Mouse (Mus musculus) embryonic facial prominence, embryonic 14.5 days (tissue): Measurements from ENCODE around the gene Phc1. TPM values are rescaled to one million over a fixed set of nuclear protein-coding genes. Genes with fewer than 3 reads are reported as not detected.
A peak's percentile ranks its signal among the peaks of the same experiment; 100 is the strongest.

Experiments used
- ATAC-seq: fragments of 200-750 bp; cut with Nextera tagmentation; 2 replicates; pipeline ENCODE4 v1.8.0; 2017; ENCODE audit warnings: low read depth, moderate number of reproducible peaks, moderate TSS enrichment
- DNase-seq: peaks from one replicate; pipeline ENCODE4 v3.0.0-alpha.2; 2015; ENCODE audit warnings: low spot score
- H3K27ac ChIP-seq: fragments of 300-500 bp; sonication (generic); replicated peaks from 2 replicates; pipeline ENCODE4 v1.5.1; 2014; ENCODE audit warnings: low read depth, mild to moderate bottlenecking, low read length, moderate library complexity
- H3K27me3 ChIP-seq: fragments of 300-500 bp; sonication (generic); replicated peaks from 2 replicates; pipeline ENCODE4 v1.6.1; 2014; ENCODE audit warnings: low read length; ENCODE audit not compliant: control insufficient read depth, insufficient read depth
- H3K36me3 ChIP-seq: fragments of 300-500 bp; sonication (generic); 2 replicates; pipeline ENCODE4 v1.6.1; 2014; ENCODE audit warnings: low read length, mixed read lengths; ENCODE audit not compliant: control insufficient read depth, insufficient read depth
- H3K4me1 ChIP-seq: fragments of 300-500 bp; sonication (generic); 2 replicates; pipeline ENCODE4 v1.6.1; 2014; ENCODE audit warnings: antibody characterized with exemption, low read length; ENCODE audit not compliant: control insufficient read depth, insufficient read depth
- H3K4me2 ChIP-seq: fragments of 300-500 bp; sonication (generic); 2 replicates; pipeline ENCODE4 v1.6.1; 2014; ENCODE audit warnings: low read depth, mild to moderate bottlenecking, low read length, moderate library complexity, mixed read lengths
- H3K4me3 ChIP-seq: fragments of 300-500 bp; sonication (generic); 2 replicates; pipeline ENCODE4 v1.5.1; 2014; ENCODE audit warnings: low read depth, mild to moderate bottlenecking, low read length
- H3K9ac ChIP-seq: fragments of 300-500 bp; sonication (generic); 2 replicates; pipeline ENCODE4 v1.6.1; 2014; ENCODE audit warnings: low read depth, mild to moderate bottlenecking, low read length, moderate library complexity, mixed read lengths
- H3K9me3 ChIP-seq: fragments of 300-500 bp; sonication (generic); 2 replicates; pipeline ENCODE4 v1.6.1; 2016; ENCODE audit warnings: low read length; ENCODE audit not compliant: control insufficient read depth
- WGBS: fragments of 180-500 bp; shearing (Covaris S2); extraction: QIAGEN DNeasy Blood & Tissue Kit; methylation state at CpG from one replicate; pipeline ENCODE4 v1.1.7; 2014; 5-methylcytosine and 5-hydroxymethylcytosine counted together
- polyA plus RNA-seq: library from polyadenylated mRNA; unstranded; fragments of >200 nt; fragmentation: Nextera tagmentation; extraction: Ambion mirVana; gene quantifications from 2 replicates; pipeline ENCODE4 v1.2.1, GENCODE M21; 2014

Phc1 gene
- polyA plus RNA-seq, 1 experiment from 2014 or later, result 20.8 TPM

GRCm38 (mm10) chr6:122284823-122285222 is 55.5 kb downstream of the Phc1 start:
- WGBS, result 79% methylated on average over 1 of the region's 1 CpGs

GRCm38 (mm10) chr6:122284304-122284703 is 56.1 kb downstream of the Phc1 start:
- WGBS, result 86% methylated on average over 4 of the region's 4 CpGs
- Histone ChIP-seq H3K9me3 (no peaks in the 10 kb centered on the region), H3K4me3 (no peak overlapping the region), H3K27me3 (no peaks in the 10 kb centered on the region), H3K36me3 (no peaks in the 10 kb centered on the region), H3K27ac (no peak overlapping the region), H3K4me2 (no peak overlapping the region), H3K4me1 (no peaks in the 10 kb centered on the region), H3K9ac (no peak overlapping the region)
- DNase-seq, result no peak
- ATAC-seq, result no peak

More at GRCm38 (mm10) chr6:122284823-122285222, 55.5 kb downstream of the Phc1 start:
- Histone ChIP-seq H3K4me3 (no peak overlapping the region), H3K4me2 (no peak overlapping the region), H3K9ac (no peak overlapping the region), H3K27me3 (no peaks in the 10 kb centered on the region), H3K4me1 (no peaks in the 10 kb centered on the region), H3K9me3 (no peaks in the 10 kb centered on the region), H3K27ac (no peak overlapping the region), H3K36me3 (no peaks in the 10 kb centered on the region)
- DNase-seq (no peak), ATAC-seq (no peak)

GRCm38 (mm10) chr6:122283429-122283828 is 56.9 kb downstream of the Phc1 start:
- no peak for DNase-seq
- ATAC-seq, result no peak
- no peak overlapping the region for H3K9ac ChIP-seq
- H3K4me3 ChIP-seq, result no peak overlapping the region
- H3K27ac ChIP-seq, result no peak overlapping the region
- 86% methylated on average over 2 of the region's 2 CpGs for WGBS
- H3K4me2 ChIP-seq, result no peak overlapping the region
- no peaks in the 10 kb centered on the region for H3K4me1 ChIP-seq
- H3K27me3 ChIP-seq, result no peaks in the 10 kb centered on the region
- H3K36me3 ChIP-seq, result no peaks in the 10 kb centered on the region
- H3K9me3 ChIP-seq, result no peaks in the 10 kb centered on the region

- no peak within 1 kb of the TSS for H3K4me2 ChIP-seq
- H3K36me3 ChIP-seq, result no peaks in the 10 kb centered on the region
- WGBS, result 71% methylated on average over 6 of the region's 6 CpGs
- DNase-seq, result no peak
- H3K9me3 ChIP-seq, result no peaks in the 10 kb centered on the region
- H3K4me1 ChIP-seq, result no peaks in the 10 kb centered on the region
- no peak within 1 kb of the TSS for H3K9ac ChIP-seq
- no peak within 1 kb of the TSS for H3K27ac ChIP-seq
- no peaks in the 10 kb centered on the region for H3K27me3 ChIP-seq
- ATAC-seq, result no peak
- H3K4me3 ChIP-seq, result no peak within 1 kb of the TSS
Observed at GRCm38 (mm10) chr6:122282782-122283181, 57.6 kb downstream of the Phc1 start, which contains the start of gene Klrg1. TSS of gene Klrg1 (minus strand) at chr6:122282882.

- no peak for ATAC-seq
- no peak for DNase-seq
- no peak overlapping the region for H3K9ac ChIP-seq
- H3K27ac ChIP-seq, result no peak overlapping the region
- no peaks in the 10 kb centered on the region for H3K36me3 ChIP-seq
- H3K4me2 ChIP-seq, result no peak overlapping the region
- H3K27me3 ChIP-seq, result no peaks in the 10 kb centered on the region
- 81% methylated on average over 7 of the region's 7 CpGs for WGBS
- H3K4me1 ChIP-seq, result no peaks in the 10 kb centered on the region
- H3K4me3 ChIP-seq, result no peak overlapping the region
- no peaks in the 10 kb centered on the region for H3K9me3 ChIP-seq
Observed at GRCm38 (mm10) chr6:122276565-122276964, 63.8 kb downstream of the Phc1 start.

- H3K36me3 ChIP-seq, result no peaks in the 10 kb centered on the region
Observed at GRCm38 (mm10) chr6:122274546-122274945, 65.8 kb downstream of the Phc1 start.

GRCm38 (mm10) chr6:122270152-122270551 is 70.2 kb downstream of the Phc1 start:
- Histone ChIP-seq H3K4me2 (no peak overlapping the region), H3K36me3 (no peaks in the 10 kb centered on the region), H3K27me3 (no peaks in the 10 kb centered on the region), H3K9me3 (no peaks in the 10 kb centered on the region), H3K9ac (no peak overlapping the region), H3K27ac (no peak overlapping the region), H3K4me1 (no peaks in the 10 kb centered on the region), H3K4me3 (no peak overlapping the region)
- 78% methylated on average over 11 of the region's 11 CpGs for WGBS
- no peak for DNase-seq
- ATAC-seq, result no peak

More at GRCm38 (mm10) chr6:122274546-122274945, 65.8 kb downstream of the Phc1 start:
- ATAC-seq, result no peak
- H3K4me1 ChIP-seq, result no peaks in the 10 kb centered on the region
- no peak for DNase-seq
- H3K4me2 ChIP-seq, result no peak overlapping the region
- H3K9ac ChIP-seq, result no peak overlapping the region
- H3K9me3 ChIP-seq, result no peaks in the 10 kb centered on the region
- no peak overlapping the region for H3K4me3 ChIP-seq
- H3K27ac ChIP-seq, result no peak overlapping the region
- 70% methylated on average over 5 of the region's 5 CpGs for WGBS
- H3K27me3 ChIP-seq, result no peaks in the 10 kb centered on the region

- Histone ChIP-seq H3K9me3 (no peaks in the 10 kb centered on the region), H3K36me3 (no peaks in the 10 kb centered on the region), H3K4me1 (no peaks in the 10 kb centered on the region), H3K9ac (no peak overlapping the region), H3K27ac (no peak overlapping the region), H3K4me2 (no peak overlapping the region), H3K4me3 (no peak overlapping the region), H3K27me3 (no peaks in the 10 kb centered on the region)
- 85% methylated on average over 4 of the region's 4 CpGs for WGBS
- no peak for DNase-seq
- ATAC-seq, result no peak
Observed at GRCm38 (mm10) chr6:122269170-122269569, 71.2 kb downstream of the Phc1 start.

GRCm38 (mm10) chr6:122268561-122268960 is 71.8 kb downstream of the Phc1 start:
- H3K9ac ChIP-seq, result no peak overlapping the region
- peak; percentile 69 for DNase-seq
- H3K9me3 ChIP-seq, result no peaks in the 10 kb centered on the region
- H3K4me3 ChIP-seq, result no peak overlapping the region
- 42% methylated on average over 3 of the region's 3 CpGs for WGBS
- H3K4me2 ChIP-seq, result no peak overlapping the region
- H3K4me1 ChIP-seq, result no peaks in the 10 kb centered on the region
- no peak for ATAC-seq
- no peaks in the 10 kb centered on the region for H3K36me3 ChIP-seq
- no peaks in the 10 kb centered on the region for H3K27me3 ChIP-seq
- no peak overlapping the region for H3K27ac ChIP-seq
